Mouse (Mus musculus) cerebellum, adult 18-20 months (tissue): Measurements from ENCODE around the gene Lrit2.
A peak's percentile ranks its signal among the peaks of the same experiment; 100 is the strongest.

Experiments
- DNase-seq, 2 experiments: peaks; one replicate each; pipeline ENCODE4 v3.0.0; 2021

Gene Lrit2

GRCm38 (mm10) chr14:37067629-37068028 lies at the start of gene Lrit2:
TSS of gene Lrit2 (plus strand) at chr14:37067929.
- DNase-seq = no peak

DNA sequence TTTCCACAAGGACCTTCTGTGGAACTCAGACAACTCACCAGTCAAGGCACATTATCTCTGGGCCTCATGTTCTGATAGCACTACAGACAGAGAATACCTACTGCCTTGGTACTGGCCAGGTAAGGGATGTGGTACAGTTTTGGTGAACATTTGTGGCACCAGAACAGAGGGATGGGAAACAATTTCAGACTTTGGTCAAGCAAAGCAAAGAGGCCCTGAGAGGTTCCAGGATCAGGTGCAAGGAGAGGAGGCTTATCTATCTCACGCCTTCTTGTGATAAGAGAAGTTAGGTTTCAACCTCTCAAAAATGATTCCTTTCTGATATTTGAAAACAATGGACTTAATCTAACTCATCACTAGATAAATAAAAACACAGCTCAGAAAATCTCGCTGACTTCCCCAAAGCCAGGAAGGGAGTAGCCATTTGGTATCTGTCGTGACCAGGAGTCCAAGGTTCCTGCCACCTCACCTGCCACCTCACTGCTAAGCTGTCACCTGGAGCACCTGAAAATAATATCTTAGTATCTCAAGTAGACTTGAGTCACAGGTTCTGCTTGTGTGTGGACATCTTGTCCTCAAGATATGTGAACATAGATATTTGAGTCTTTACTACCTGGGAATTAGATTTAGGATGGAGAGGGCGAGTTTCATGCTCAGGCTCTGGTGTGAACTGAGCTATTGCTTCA lies 40.3 kb upstream of the Lrit2 start:
- DNase-seq = no peak

DNA sequence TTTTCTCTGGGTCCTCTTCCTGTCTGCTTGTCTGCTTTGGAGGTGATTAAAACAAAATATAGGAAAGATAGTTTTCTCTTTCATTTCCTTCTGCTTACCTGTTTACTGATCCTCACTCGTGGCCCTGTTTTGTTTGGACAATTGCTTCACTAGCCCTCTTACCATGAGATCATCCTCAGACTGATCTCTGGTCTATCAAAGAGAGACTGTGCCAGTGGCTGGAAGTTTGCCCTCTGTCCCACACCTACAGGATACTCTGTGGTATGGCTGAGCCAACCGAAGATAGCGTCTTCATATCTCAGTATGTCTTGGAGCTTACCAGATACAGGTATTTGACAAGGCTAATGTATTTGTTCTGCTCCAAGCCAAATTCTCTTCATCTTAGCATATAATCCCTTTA lies 39.8 kb upstream of the Lrit2 start:
- no peak for DNase-seq

GRCm38 (mm10) chr14:37028555-37028954 lies 39.2 kb upstream of the Lrit2 start:
- DNase-seq = no peak

GRCm38 (mm10) chr14:37032481-37033104 lies 35.1 kb upstream of the Lrit2 start:
- peak in 1 of 2 experiments; percentile 3 for DNase-seq

DNA sequence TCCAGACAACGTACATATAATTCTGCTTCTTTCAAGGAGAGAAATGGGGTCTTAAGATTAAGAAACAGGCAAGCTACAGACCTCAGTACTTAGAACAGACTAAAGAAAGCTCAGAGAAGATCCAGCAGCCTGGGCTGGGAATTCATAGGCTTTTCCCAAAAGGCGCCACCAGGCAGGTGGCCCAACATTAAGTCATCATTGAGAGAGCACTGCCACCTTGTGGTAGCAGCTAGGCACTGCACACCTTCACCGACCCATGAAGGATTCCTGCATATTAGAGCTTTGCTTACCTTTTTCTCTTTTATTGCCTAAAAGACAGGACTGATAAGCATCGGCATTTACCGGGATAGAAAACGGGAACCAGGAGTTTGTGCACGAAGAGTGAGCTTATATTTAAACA lies 34.5 kb upstream of the Lrit2 start:
- DNase-seq = peak; percentile 76 to 85

GRCm38 (mm10) chr14:37034432-37034831 lies 33.3 kb upstream of the Lrit2 start:
- no peak for DNase-seq

- DNase-seq = no peak
These were observed 18.8 kb upstream of the Lrit2 start, which contains the start of gene Rgr for GRCm38 (mm10) chr14:37048914-37049410. TSS of gene Rgr (minus strand) at chr14:37048964.

- no peak for DNase-seq
These were observed 2.9 kb upstream of the Lrit2 start for GRCm38 (mm10) chr14:37064849-37065248.

- no peak for DNase-seq
These were observed 1.1 kb upstream of the Lrit2 start for GRCm38 (mm10) chr14:37066636-37067035.

GRCm38 (mm10) chr14:37068516-37068915 lies 787 bp downstream of the Lrit2 start:
- no peak for DNase-seq

DNA sequence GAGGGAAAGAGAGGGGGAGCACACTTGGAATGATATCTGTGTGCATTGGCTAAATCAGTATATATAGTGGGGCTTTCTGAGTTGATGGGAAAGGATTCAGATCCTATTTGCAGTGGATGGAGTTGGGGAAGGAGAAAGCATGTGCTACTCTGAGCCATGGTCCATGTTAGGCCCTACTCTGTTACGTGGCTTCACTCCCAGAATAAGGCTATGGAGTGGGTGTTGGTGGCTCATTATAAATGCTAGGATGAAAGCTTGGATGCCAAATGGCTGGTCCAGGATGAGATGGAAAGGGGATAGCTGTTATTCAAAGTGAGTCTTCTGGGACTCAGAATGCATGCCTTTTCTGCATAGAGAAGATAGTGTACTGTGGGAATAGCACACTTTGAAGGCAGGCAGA lies 13.0 kb downstream of the Lrit2 start:
- DNase-seq = no peak

DNA sequence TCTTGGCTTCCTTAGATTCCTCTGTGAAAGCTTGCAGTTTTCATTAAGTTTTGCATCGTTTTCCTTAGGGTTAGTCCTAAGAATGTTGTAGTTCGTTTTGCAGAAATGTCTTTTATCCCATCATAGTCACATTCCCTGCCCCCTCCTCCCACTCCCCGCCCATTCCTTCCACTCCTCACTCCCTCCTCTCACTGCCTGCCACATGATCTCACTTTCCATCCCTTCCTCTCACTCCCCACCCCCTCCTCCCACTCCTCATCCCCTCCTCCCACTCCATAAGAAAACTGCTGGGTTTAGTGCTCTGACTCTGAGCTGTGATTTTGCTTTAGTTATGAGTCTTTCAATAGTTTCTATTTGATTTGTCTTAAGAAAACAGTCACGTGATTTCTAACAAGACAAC lies 16.0 kb downstream of the Lrit2 start:
- DNase-seq = no peak

DNA sequence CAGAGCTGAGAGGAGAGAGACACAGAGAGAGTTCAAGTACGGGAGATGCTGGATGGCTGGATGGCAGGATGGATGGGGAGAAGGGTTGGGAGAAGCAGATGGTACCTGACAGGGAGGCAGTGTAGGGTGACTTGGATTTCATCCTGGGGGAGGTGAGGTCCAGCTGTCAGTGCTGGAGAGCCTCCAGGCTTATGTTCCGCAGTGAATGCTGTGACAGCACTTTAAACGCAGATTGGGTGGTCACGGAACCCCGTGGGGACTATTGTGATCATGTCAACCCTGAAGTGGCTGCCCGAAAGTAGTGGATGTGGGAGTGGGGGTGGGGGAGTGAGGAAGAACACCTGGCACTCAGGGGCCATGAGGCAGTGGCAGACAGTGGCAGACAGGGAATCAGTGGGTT lies 26.7 kb downstream of the Lrit2 start:
- no peak for DNase-seq

- no peak for DNase-seq
These were observed 27.8 kb downstream of the Lrit2 start for GRCm38 (mm10) chr14:37095556-37095955.

DNA sequence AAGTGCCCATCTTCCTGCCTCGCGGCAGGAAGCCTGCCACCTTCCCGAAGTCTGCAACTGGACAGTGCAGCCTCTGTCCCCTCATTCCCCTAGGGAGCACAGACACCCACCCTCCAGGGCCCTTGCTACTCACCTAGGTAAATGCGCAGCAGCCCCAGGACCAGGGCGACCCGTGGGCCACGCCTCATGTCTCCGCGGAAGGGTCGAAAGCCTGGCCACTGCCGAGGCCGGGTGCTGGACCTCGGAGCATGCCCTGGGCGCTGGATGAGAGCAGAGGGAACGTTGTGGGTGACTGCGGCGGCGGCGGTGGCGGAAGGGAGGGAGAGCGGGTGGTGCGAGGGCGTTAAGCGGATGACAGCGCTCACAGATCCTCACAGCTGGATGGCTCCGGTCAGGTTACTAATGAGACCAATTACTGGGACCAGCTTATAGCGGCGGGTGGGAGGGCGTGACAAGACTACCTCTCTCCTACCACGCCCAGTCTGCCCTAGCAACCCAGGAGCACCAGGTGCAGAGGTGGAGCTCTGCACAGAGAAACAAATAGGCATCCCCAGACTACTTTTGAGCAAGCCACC lies 30.3 kb downstream of the Lrit2 start, which contains the start of gene Cdhr1:
TSS of gene Cdhr1 (minus strand) at position 392 of the 575 bp plus-strand sequence.
- peak in 1 of 2 experiments; percentile 12 for DNase-seq

GRCm38 (mm10) chr14:37101531-37101930 lies 33.8 kb downstream of the Lrit2 start:
- no peak for DNase-seq

DNA sequence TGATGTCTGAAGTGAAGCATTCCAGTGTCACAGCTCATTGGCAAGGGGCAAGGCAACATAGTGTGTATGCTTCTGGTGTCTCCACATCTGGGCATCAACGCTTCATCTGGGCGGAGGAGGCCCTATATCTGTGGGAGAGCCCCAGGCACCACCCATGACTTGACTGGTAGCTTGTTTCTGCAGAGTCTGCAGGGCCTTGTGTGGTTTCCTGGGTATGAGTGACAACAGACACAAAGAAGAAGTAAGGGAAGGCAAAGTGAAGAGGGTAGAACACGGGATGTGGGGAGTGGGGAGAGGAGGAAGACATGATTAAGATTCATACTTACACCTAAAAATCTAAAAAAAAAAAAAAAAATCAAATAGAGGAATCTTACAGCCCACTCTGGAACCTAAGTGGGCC lies 34.8 kb downstream of the Lrit2 start:
- DNase-seq = no peak

DNA sequence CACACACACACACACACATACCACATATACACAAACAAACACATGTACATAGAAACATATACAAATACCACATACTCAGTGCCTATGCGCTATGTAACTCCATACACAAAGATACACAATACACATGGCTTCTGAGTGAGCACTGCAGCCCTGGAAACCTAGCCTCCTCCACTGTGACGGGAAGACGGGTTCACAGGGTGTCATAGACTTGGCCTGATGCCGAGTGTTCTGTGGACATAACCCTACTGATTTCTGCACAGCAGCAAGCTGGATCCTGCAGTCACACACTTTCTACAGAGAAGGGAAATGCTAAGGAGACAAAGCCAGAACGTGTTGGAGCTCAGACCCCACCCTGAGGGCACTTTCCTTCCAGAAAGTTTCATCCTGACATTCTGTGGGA lies 37.0 kb downstream of the Lrit2 start:
- DNase-seq = no peak

GRCm38 (mm10) chr14:37105846-37106245 lies 38.1 kb downstream of the Lrit2 start:
- no peak for DNase-seq

DNA sequence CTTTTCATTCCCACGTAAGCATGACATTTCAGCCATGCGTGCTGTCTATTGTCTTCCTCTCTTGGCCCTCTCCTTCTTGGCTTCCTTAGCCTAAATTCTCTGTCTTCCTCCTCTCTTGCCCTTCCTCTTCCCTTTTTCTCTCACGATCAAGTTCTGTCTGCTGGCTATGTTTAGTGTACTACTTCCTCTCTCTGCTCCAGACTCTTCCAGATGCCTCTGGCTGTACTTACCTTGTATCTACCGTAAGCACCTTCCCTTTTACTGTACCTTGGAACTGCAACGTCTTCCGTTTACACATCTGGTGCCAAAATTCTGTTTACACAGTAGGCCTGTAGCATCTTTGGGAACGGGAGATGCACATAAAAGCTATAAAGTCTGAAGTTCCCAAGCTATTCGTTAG lies 41.7 kb downstream of the Lrit2 start:
- no peak for DNase-seq

DNA sequence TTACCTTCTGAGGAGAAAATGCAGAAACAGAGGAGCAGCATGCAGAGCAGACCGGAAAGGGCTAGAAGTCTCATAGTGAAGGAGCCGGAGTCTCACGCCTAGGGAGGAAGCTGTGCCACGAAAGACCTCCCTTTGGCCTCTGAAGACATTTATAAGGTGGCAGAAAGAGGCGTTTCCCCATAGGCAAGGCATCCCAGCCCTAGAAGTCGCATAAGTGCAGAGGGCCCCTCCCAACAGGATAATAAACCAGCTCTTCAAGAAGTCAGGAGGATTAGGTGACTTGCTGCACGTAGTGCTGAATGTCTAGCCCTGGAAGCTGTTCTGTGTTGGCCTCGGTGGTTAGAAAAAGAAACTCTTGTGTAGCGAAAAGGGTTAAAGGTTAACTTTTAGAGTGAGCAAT lies 42.2 kb downstream of the Lrit2 start:
- no peak for DNase-seq

GRCm38 (mm10) chr14:37110456-37110855 lies 42.7 kb downstream of the Lrit2 start:
- no peak for DNase-seq

GRCm38 (mm10) chr14:37111371-37111770 lies 43.6 kb downstream of the Lrit2 start:
- DNase-seq = no peak
